Mouse (Mus musculus) T-helper 2 cell (primary cell): Measurements from ENCODE around the gene Gm45716.

Source experiments
- in situ Hi-C: fragments of 300-600 bp; cut with MboI, MseI; formaldehyde crosslinking; loops from one replicate; pipeline ENCODE4 v1.15.1; 2025; ENCODE audit warnings: high pct_unique_total_duplicates

Gm45716 gene

GRCm38 (mm10) chr11:90187441-90187840 lies at the start of gene Gm45716:
Gm45716 (plus strand) TSS chr11:90187683.
- in situ Hi-C loops, result loop anchor here (5.0 to 10.0 kb wide), 2 partner anchors 55 to 117 kb away; no protein-coding TSS in a partner anchor

GRCm38 (mm10) chr11:90142393-90142792 lies 45.1 kb upstream of the Gm45716 start:
- in situ Hi-C loops, result no loop called here

- in situ Hi-C loops, result no loop called here
These were observed 44.5 kb upstream of the Gm45716 start for GRCm38 (mm10) chr11:90142936-90143335.

- in situ Hi-C loops, result no loop called here
These were observed 41.2 kb upstream of the Gm45716 start for GRCm38 (mm10) chr11:90146086-90146860.

GRCm38 (mm10) chr11:90155066-90155465 lies 32.4 kb upstream of the Gm45716 start:
- in situ Hi-C loops, result no loop called here

GRCm38 (mm10) chr11:90155466-90155865 lies 32.0 kb upstream of the Gm45716 start:
- in situ Hi-C loops, result no loop called here

GRCm38 (mm10) chr11:90167771-90168170 lies 19.7 kb upstream of the Gm45716 start:
- in situ Hi-C loops, result loop anchor here (5.0 kb wide), 1 partner anchor 180 kb away; no protein-coding TSS in a partner anchor

GRCm38 (mm10) chr11:90168338-90169065 lies 19.0 kb upstream of the Gm45716 start:
- in situ Hi-C loops, result loop anchor here (5.0 kb wide), 1 partner anchor 181 kb away; no protein-coding TSS in a partner anchor

GRCm38 (mm10) chr11:90169200-90170013 lies 18.1 kb upstream of the Gm45716 start:
- in situ Hi-C loops, result loop anchor here (5.0 kb wide), 1 partner anchor 182 kb away; no protein-coding TSS in a partner anchor

GRCm38 (mm10) chr11:90170014-90170320 lies 17.5 kb upstream of the Gm45716 start:
- in situ Hi-C loops, result no loop called here

GRCm38 (mm10) chr11:90172331-90172730 lies 15.2 kb upstream of the Gm45716 start:
- in situ Hi-C loops, result no loop called here

- in situ Hi-C loops, result no loop called here
These were observed 11.7 kb upstream of the Gm45716 start for GRCm38 (mm10) chr11:90175634-90176300.

GRCm38 (mm10) chr11:90177389-90177788 lies 10.1 kb upstream of the Gm45716 start:
- in situ Hi-C loops, result no loop called here

GRCm38 (mm10) chr11:90183361-90183760 lies 4.1 kb upstream of the Gm45716 start:
- in situ Hi-C loops, result loop anchor here (10.0 kb wide), 1 partner anchor 121 kb away; no protein-coding TSS in a partner anchor

- in situ Hi-C loops, result loop anchor here (5.0 to 10.0 kb wide), 2 partner anchors 52 to 120 kb away; no protein-coding TSS in a partner anchor
These were observed 2.7 kb upstream of the Gm45716 start for GRCm38 (mm10) chr11:90184756-90185155.

GRCm38 (mm10) chr11:90190156-90190555 lies 2.7 kb downstream of the Gm45716 start:
- in situ Hi-C loops, result loop anchor here (5.0 kb wide), 1 partner anchor 427 kb away; no protein-coding TSS in a partner anchor

GRCm38 (mm10) chr11:90194946-90195345 lies 7.5 kb downstream of the Gm45716 start:
- in situ Hi-C loops, result loop anchor here (5.0 kb wide), 1 partner anchor 422 kb away; no protein-coding TSS in a partner anchor

- in situ Hi-C loops, result no loop called here
These were observed 8.5 kb downstream of the Gm45716 start for GRCm38 (mm10) chr11:90195756-90196520.

GRCm38 (mm10) chr11:90196521-90197215 lies 9.2 kb downstream of the Gm45716 start:
- in situ Hi-C loops, result no loop called here

- in situ Hi-C loops, result no loop called here
These were observed 10.6 kb downstream of the Gm45716 start for GRCm38 (mm10) chr11:90198048-90198447.
